Mouse (Mus musculus) heart, embryonic 11.5 days (tissue): Measurements from ENCODE around the gene Il31ra. TPM values are rescaled to one million over a fixed set of nuclear protein-coding genes. Genes with fewer than 3 reads are reported as not detected.

Experiments
- ATAC-seq: fragments of 200-750 bp; cut with Nextera tagmentation; replicated peaks from 2 replicates; pipeline ENCODE4 v1.8.0; 2017; ENCODE audit warnings: moderate library complexity; ENCODE audit not compliant: insufficient number of reproducible peaks, low FRiP score, low TSS enrichment
- H3K27ac ChIP-seq: fragments of 300-500 bp; sonication (generic); 2 replicates; pipeline ENCODE4 v1.5.1; 2014; ENCODE audit warnings: mild to moderate bottlenecking, low read depth, low read length
- H3K27me3 ChIP-seq: fragments of 300-500 bp; sonication (generic); 2 replicates; pipeline ENCODE4 v1.6.1; 2014; ENCODE audit warnings: mild to moderate bottlenecking, low read length, mixed read lengths; ENCODE audit not compliant: control insufficient read depth, insufficient read depth
- H3K36me3 ChIP-seq: fragments of 300-500 bp; sonication (generic); 2 replicates; pipeline ENCODE4 v1.6.1; 2014; ENCODE audit warnings: mild to moderate bottlenecking, low read length, moderate library complexity, mixed read lengths; ENCODE audit not compliant: control insufficient read depth, insufficient read depth
- H3K4me1 ChIP-seq: fragments of 300-500 bp; sonication (generic); 2 replicates; pipeline ENCODE4 v1.6.1; 2014; ENCODE audit warnings: low read length; ENCODE audit not compliant: control insufficient read depth, insufficient read depth
- H3K4me2 ChIP-seq: fragments of 300-500 bp; sonication (generic); 2 replicates; pipeline ENCODE4 v1.6.1; 2014; ENCODE audit warnings: mild to moderate bottlenecking, moderate library complexity
- H3K4me3 ChIP-seq: fragments of 300-500 bp; sonication (generic); 2 replicates; pipeline ENCODE4 v1.5.1; 2014; ENCODE audit warnings: low read depth, low read length
- H3K9ac ChIP-seq: fragments of 300-500 bp; sonication (generic); 2 replicates; pipeline ENCODE4 v1.6.1; 2014; ENCODE audit warnings: mild to moderate bottlenecking, low read depth, low read length, moderate library complexity
- H3K9me3 ChIP-seq: fragments of 300-500 bp; sonication (generic); replicated peaks from 2 replicates; pipeline ENCODE4 v1.6.1; 2016; ENCODE audit warnings: low read length; ENCODE audit not compliant: control insufficient read depth
- WGBS: fragments of 180-500 bp; shearing (Covaris S2); extraction: QIAGEN DNeasy Blood & Tissue Kit; methylation state at CpG from one replicate; pipeline ENCODE4 v1.1.7; 2014; ENCODE audit not compliant: insufficient replicate concordance; 5-methylcytosine and 5-hydroxymethylcytosine counted together
- polyA plus RNA-seq: library from polyadenylated mRNA; unstranded; fragments of >200 nt; fragmentation: Nextera tagmentation; extraction: Ambion mirVana; gene quantifications from 2 replicates; pipeline ENCODE4 v1.2.1, GENCODE M21; 2014

The Il31ra gene
- polyA plus RNA-seq, 1 experiment from 2014 or later = 0.10 TPM

GRCm38 (mm10) chr13:112479032-112479431, 115.1 kb downstream of the Il31ra start:
- ATAC-seq = no peak
- H3K4me2 ChIP-seq = no peak overlapping the region
- H3K9me3 ChIP-seq = no peaks in the 10 kb centered on the region
- no peak overlapping the region for H3K4me3 ChIP-seq
- H3K9ac ChIP-seq = no peak overlapping the region
- no peaks in the 10 kb centered on the region for H3K27me3 ChIP-seq
- H3K4me1 ChIP-seq = 0 out of 2 replicates have a peak, but pooled peaks cover under 1% of the 10 kb centered on the region
- 80% methylated on average over 7 of the region's 7 CpGs for WGBS
- peaks cover 24% of the 10 kb centered on the region for H3K36me3 ChIP-seq
- no peak overlapping the region for H3K27ac ChIP-seq

- WGBS = 68% methylated on average over 21 of the region's 21 CpGs
- H3K4me3 ChIP-seq = no peak overlapping the region
- H3K27me3 ChIP-seq = no peaks in the 10 kb centered on the region
- no peak overlapping the region for H3K9ac ChIP-seq
- no peak overlapping the region for H3K27ac ChIP-seq
- no peaks in the 10 kb centered on the region for H3K9me3 ChIP-seq
- 0 out of 2 replicates have a peak, but pooled peaks cover 4% of the 10 kb centered on the region for H3K4me1 ChIP-seq
- no peak overlapping the region for H3K4me2 ChIP-seq
- peaks cover 17% of the 10 kb centered on the region for H3K36me3 ChIP-seq
- ATAC-seq = no peak
These were observed 120.1 kb downstream of the Il31ra start for GRCm38 (mm10) chr13:112473757-112474755.

DNA sequence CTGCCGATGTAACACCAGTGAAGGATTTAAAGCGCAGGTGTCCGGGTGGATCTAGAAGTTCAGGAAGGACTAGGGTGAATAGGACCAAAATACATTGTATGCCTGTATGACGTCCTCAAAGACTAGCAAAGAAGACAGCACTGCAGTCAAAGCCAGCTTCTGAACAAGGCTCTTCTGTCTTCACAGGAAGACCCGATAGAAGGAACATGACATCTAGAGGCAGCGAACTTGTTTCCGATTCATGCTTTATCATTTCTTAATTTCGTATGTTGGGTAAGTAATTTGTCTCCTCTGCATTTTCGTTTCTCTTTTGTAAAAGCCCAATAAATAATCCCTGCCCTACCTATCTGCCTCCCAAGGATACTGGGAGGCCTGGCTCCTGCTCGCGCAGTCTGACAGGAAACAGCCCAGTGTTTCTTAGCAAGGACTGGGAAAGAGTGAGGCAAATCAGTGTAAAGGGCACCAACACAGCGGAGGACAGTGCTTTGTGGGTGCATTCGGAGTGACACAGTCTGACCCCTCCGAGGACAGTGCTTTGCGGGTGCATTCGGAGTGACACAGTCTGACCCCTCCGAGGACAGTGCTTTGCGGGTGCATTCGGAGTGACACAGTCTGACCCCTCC, 121.6 kb downstream of the Il31ra start:
- Histone ChIP-seq H3K4me2 (no peak overlapping the region), H3K27ac (no peak overlapping the region), H3K9ac (no peak overlapping the region), H3K4me3 (no peak overlapping the region), H3K9me3 (no peaks in the 10 kb centered on the region), H3K27me3 (no peaks in the 10 kb centered on the region), H3K4me1 (peaks cover 5% of the 10 kb centered on the region; the same call in 1 of the 2 replicates), H3K36me3 (peaks cover 16% of the 10 kb centered on the region)
- WGBS = 82% methylated on average over 16 of the region's 19 CpGs
- ATAC-seq = no peak

DNA sequence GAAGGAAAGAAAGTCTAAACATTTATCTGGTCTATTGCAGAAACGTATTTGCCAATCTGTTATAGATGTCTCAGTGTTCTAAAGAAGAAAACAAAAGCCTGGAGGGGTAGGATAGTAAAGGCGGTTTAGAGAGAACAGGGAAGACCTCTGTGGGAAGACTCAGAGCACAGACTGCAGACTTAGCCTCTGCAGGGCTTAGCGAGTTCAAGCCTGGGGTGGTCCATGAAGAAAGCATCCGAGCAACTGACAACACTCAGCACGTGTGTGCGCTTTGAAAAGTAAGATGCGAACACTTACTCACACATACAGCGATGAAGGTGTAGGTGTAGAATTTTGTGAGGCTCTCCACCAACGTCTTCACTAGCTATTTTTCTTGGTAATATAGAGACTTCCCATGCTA, 123.0 kb downstream of the Il31ra start:
- WGBS = 88% methylated on average over 9 of the region's 9 CpGs
- Histone ChIP-seq H3K4me3 (no peak overlapping the region), H3K36me3 (peaks cover 10% of the 10 kb centered on the region), H3K9me3 (no peaks in the 10 kb centered on the region), H3K4me2 (no peak overlapping the region), H3K4me1 (peaks cover 14% of the 10 kb centered on the region; the same call in 1 of the 2 replicates), H3K9ac (no peak overlapping the region), H3K27ac (no peak overlapping the region), H3K27me3 (no peaks in the 10 kb centered on the region)
- no peak for ATAC-seq

Other genes starting within 250 kb of the Il31ra start
- gene Il6st, start 130.3 kb downstream of the Il31ra start, polyA plus RNA-seq = 50.0 and 68.2 TPM in 2 replicates
- 1.2 TPM in 2 replicates for gene Ddx4, start 58.1 kb upstream of the Il31ra start, polyA plus RNA-seq
- 12.4 and 16.4 TPM in 2 replicates for gene Slc38a9, start 66.4 kb upstream of the Il31ra start, polyA plus RNA-seq
- gene Plpp1, start 206.4 kb upstream of the Il31ra start, polyA plus RNA-seq = 37.3 and 41.7 TPM in 2 replicates